Mouse (Mus musculus) hindbrain, embryonic 12.5 days (tissue): ENCODE data around the gene Atl3. TPM values are rescaled to one million over a fixed set of nuclear protein-coding genes. Genes with fewer than 3 reads are reported as not detected.

ENCODE experiments used
- ATAC-seq: fragments of 200-750 bp; cut with Nextera tagmentation; 2 replicates; pipeline ENCODE4 v1.8.0; 2017; ENCODE audit warnings: moderate TSS enrichment; ENCODE audit not compliant: low FRiP score
- H3K27ac ChIP-seq: fragments of 300-500 bp; sonication (generic); 2 replicates; pipeline ENCODE4 v1.5.1; 2016; ENCODE audit warnings: mild to moderate bottlenecking
- H3K27me3 ChIP-seq: fragments of 300-500 bp; sonication (generic); 2 replicates; pipeline ENCODE4 v1.6.1; 2016; ENCODE audit warnings: mild to moderate bottlenecking
- H3K36me3 ChIP-seq: fragments of 300-500 bp; sonication (generic); 2 replicates; pipeline ENCODE4 v1.6.1; 2016; ENCODE audit warnings: mild to moderate bottlenecking
- H3K4me1 ChIP-seq: fragments of 300-500 bp; sonication (generic); 2 replicates; pipeline ENCODE4 v1.6.1; 2016
- H3K4me2 ChIP-seq: fragments of 300-500 bp; sonication (generic); replicated peaks from 2 replicates; pipeline ENCODE4 v1.6.1; 2016; ENCODE audit warnings: mild to moderate bottlenecking
- H3K4me3 ChIP-seq: fragments of 300-500 bp; sonication (generic); 2 replicates; pipeline ENCODE4 v1.5.1; 2016; ENCODE audit warnings: mild to moderate bottlenecking
- H3K9ac ChIP-seq: fragments of 300-500 bp; sonication (generic); 2 replicates; pipeline ENCODE4 v1.6.1; 2016; ENCODE audit warnings: mild to moderate bottlenecking, moderate library complexity
- H3K9me3 ChIP-seq: fragments of 300-500 bp; sonication (generic); replicated peaks from 2 replicates; pipeline ENCODE4 v1.6.1; 2016; ENCODE audit warnings: mild to moderate bottlenecking
- WGBS: fragments of 180-500 bp; shearing (Covaris S2); methylation state at CpG from one replicate; pipeline ENCODE4 v1.1.7; 2016; 5-methylcytosine and 5-hydroxymethylcytosine counted together
- polyA plus RNA-seq: library from polyadenylated mRNA; unstranded; fragments of >200 nt; fragmentation: Nextera tagmentation; extraction: Ambion mirVana; gene quantifications from 2 replicates; pipeline ENCODE4 v1.2.1, GENCODE M21; 2016

The Atl3 gene
- 9.4 and 10.5 TPM in 2 replicates for polyA plus RNA-seq

DNA sequence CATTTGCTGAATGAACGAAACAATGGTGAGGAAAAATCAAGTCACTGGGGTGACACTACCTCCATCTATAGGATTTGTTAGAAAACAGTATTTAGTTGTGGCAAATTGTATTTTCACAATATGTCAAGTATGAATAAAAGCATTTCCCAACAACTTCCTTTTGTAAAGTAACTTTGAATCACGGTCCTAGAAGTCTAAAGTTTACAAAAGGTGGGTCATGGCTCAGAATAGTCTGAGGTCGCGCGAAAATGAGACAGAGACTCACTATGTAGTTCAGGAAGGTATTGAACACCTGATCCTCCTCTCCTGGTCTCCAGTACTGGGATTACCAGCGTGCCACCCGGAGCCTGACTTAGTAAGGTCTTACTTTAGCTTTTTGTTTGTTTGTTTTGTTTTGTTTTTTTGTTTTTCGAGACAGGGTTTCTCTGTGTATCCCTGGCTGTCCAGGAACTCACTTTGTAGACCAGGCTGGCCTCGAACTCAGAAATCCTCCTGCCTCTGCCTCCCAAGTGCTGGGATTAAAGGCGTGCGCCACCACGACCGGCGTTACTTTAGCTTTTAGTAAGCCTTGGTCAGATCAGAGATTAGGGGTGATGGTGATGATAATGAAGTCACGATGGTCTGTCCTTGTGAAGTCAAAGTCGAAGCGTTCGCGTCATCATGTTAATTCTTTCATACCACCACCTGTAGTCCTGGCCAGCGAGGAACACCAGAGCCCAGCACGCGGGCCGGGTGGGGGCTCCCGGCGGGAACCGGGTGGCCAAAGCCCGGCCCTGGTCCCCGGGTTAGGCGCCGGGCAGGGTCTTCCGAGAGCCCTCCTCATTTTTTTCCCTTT, at the start of gene Atl3:
Atl3 (plus strand) TSS at position 689 of the 835 bp plus-strand sequence.
- H3K9me3 ChIP-seq: no peaks in the 10 kb centered on the region
- H3K4me3 ChIP-seq: peak within 1 kb of the TSS; percentile 70
- no peaks in the 10 kb centered on the region for H3K27me3 ChIP-seq
- WGBS: 34% methylated on average over 31 of the region's 31 CpGs
- peak within 1 kb of the TSS; percentile 54 for H3K4me2 ChIP-seq
- H3K4me1 ChIP-seq: peaks cover 4% of the 10 kb centered on the region; the same call in 1 of the 2 replicates
- H3K27ac ChIP-seq: peak within 1 kb of the TSS; percentile 97
- H3K36me3 ChIP-seq: no peaks in the 10 kb centered on the region
- ATAC-seq: no peak
- peak within 1 kb of the TSS; percentile 87 for H3K9ac ChIP-seq

GRCm38 (mm10) chr19:7445105-7445504, 48.7 kb upstream of the Atl3 start:
- no peak for ATAC-seq
- Histone ChIP-seq H3K27me3 (no peaks in the 10 kb centered on the region), H3K4me1 (no peaks in the 10 kb centered on the region; the same call in 1 of the 2 replicates), H3K4me2 (no peak overlapping the region), H3K27ac (no peak overlapping the region), H3K36me3 (no peaks in the 10 kb centered on the region), H3K9ac (no peak overlapping the region), H3K4me3 (no peak overlapping the region), H3K9me3 (no peaks in the 10 kb centered on the region)
- WGBS: 95% methylated on average over 2 of the region's 2 CpGs

DNA sequence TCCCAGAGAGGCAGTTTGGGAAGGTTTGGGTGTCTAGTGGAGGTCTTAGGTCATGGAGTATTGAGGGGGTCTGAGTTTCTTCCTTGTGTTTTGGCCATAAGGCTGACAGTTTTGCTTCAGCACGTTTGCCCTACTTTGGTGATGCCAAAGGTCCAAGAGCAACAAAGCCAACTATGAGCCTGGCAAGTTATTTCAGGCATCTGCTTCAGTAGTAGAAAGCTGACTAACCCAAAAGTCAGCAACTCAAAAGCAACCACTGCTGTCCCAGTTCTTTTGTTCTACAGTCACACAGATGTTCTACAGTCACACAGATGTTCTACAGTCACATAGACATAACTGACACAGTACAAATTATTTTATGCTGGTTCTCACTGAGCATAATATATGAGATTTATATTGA, 48.2 kb upstream of the Atl3 start:
- H3K9ac ChIP-seq: no peak overlapping the region
- no peaks in the 10 kb centered on the region for H3K36me3 ChIP-seq
- 90% methylated on average over 1 of the region's 1 CpGs for WGBS

GRCm38 (mm10) chr19:7456803-7457202, 37.0 kb upstream of the Atl3 start:
- Histone ChIP-seq H3K4me3 (no peak overlapping the region), H3K27me3 (no peaks in the 10 kb centered on the region), H3K9ac (no peak overlapping the region), H3K4me2 (no peak overlapping the region), H3K4me1 (peaks cover 3% of the 10 kb centered on the region; the same call in 1 of the 2 replicates), H3K27ac (no peak overlapping the region), H3K9me3 (no peaks in the 10 kb centered on the region), H3K36me3 (peaks cover 13% of the 10 kb centered on the region; the same call in 1 of the 2 replicates)
- WGBS: 80% methylated on average over 2 of the region's 2 CpGs
- ATAC-seq: no peak

More for the DNA sequence above, 48.2 kb upstream of the Atl3 start:
- no peak for ATAC-seq
- no peak overlapping the region for H3K4me2 ChIP-seq
- no peak overlapping the region for H3K4me3 ChIP-seq
- H3K9me3 ChIP-seq: no peaks in the 10 kb centered on the region
- H3K4me1 ChIP-seq: no peaks in the 10 kb centered on the region; the same call in 1 of the 2 replicates
- no peaks in the 10 kb centered on the region for H3K27me3 ChIP-seq
- no peak overlapping the region for H3K27ac ChIP-seq

GRCm38 (mm10) chr19:7458901-7459300, 34.9 kb upstream of the Atl3 start:
- no peaks in the 10 kb centered on the region for H3K9me3 ChIP-seq
- H3K4me3 ChIP-seq: no peak overlapping the region
- peaks cover 3% of the 10 kb centered on the region; the same call in 1 of the 2 replicates for H3K4me1 ChIP-seq
- H3K27me3 ChIP-seq: no peaks in the 10 kb centered on the region
- peaks cover 13% of the 10 kb centered on the region; the same call in 1 of the 2 replicates for H3K36me3 ChIP-seq
- H3K9ac ChIP-seq: no peak overlapping the region
- ATAC-seq: no peak
- H3K27ac ChIP-seq: no peak overlapping the region
- no peak overlapping the region for H3K4me2 ChIP-seq

DNA sequence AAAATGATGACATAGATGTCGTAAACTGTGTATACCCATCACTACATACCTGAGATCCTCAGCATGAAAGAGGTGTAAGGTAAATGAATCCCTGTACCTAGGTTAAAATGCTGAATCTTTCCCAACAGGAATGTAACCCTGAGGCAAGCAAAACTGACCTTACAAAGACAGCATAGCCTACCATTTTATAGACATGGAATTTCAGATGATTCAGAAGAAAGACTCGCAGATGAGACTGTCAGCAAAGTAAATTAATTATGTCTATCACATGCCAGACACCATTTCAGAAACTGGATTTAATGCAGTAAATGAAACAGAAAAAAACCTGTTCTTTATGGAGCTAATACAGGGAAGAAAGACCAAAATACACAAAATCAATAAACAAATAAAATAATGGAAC, 34.5 kb upstream of the Atl3 start:
- no peak for ATAC-seq
- Histone ChIP-seq H3K27me3 (no peaks in the 10 kb centered on the region), H3K4me1 (peaks cover 3% of the 10 kb centered on the region; the same call in 1 of the 2 replicates), H3K4me2 (no peak overlapping the region), H3K4me3 (no peak overlapping the region), H3K9me3 (no peaks in the 10 kb centered on the region), H3K36me3 (peaks cover 13% of the 10 kb centered on the region; the same call in 1 of the 2 replicates), H3K9ac (no peak overlapping the region), H3K27ac (no peak overlapping the region)
- 91% methylated on average over 2 of the region's 2 CpGs for WGBS

- no peaks in the 10 kb centered on the region for H3K9me3 ChIP-seq
- H3K9ac ChIP-seq: no peak overlapping the region
- H3K4me1 ChIP-seq: no peaks in the 10 kb centered on the region
- H3K4me3 ChIP-seq: no peak overlapping the region
- H3K36me3 ChIP-seq: no peaks in the 10 kb centered on the region
- no peak overlapping the region for H3K27ac ChIP-seq
- H3K27me3 ChIP-seq: no peaks in the 10 kb centered on the region
- no peak for ATAC-seq
- H3K4me2 ChIP-seq: no peak overlapping the region
Observed at GRCm38 (mm10) chr19:7467915-7468314, 25.9 kb upstream of the Atl3 start.

DNA sequence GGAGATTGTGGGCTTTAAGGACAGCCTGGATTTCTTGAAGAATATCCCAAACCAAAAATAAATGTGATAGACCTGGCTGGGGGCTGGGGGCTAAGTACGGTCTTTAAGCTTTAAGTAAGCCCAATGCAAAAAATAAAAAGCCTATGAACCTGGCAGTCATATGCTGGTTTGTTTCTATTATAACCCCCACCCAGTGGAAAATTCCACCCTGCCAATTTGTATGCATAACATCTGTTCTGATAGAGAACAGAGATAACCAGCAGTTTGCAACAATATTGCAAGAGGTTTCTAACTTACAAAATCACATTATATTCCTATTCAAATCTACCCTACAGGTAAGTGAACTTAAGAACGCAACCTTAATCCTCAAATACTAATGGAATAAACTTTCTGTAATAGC, 23.2 kb upstream of the Atl3 start:
- no peak overlapping the region for H3K4me3 ChIP-seq
- 0 out of 2 replicates have a peak, but pooled peaks cover 3% of the 10 kb centered on the region for H3K36me3 ChIP-seq
- H3K9me3 ChIP-seq: no peaks in the 10 kb centered on the region
- WGBS: 96% methylated on average over 2 of the region's 2 CpGs
- H3K9ac ChIP-seq: no peak overlapping the region
- H3K27me3 ChIP-seq: no peaks in the 10 kb centered on the region
- H3K4me2 ChIP-seq: no peak overlapping the region
- no peak for ATAC-seq
- H3K4me1 ChIP-seq: no peaks in the 10 kb centered on the region
- H3K27ac ChIP-seq: no peak overlapping the region

DNA sequence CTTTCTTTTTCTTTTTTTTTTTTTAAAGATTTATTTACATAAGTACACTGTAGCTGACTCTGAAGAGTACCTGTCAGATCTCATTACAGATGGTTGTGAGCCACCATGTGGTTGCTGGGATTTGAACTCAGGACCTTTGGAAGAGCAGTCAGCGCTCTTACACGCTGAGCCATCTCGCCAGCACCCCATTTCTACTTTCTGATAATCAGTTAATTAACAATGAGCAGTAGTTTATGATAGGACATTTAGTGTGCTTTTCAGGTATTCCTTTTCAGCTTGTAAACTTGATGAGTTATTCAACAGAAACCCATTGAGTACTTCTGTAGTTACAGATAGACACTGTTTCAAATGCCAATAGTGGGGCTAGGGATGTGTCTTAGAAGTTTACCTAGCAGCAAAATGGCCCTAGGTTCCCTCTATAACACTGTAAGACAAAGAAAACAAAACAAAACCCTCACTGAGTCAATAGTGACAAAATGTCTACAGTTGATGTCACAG, 14.0 kb upstream of the Atl3 start:
- H3K4me1 ChIP-seq: peaks cover 13% of the 10 kb centered on the region
- no peaks in the 10 kb centered on the region for H3K9me3 ChIP-seq

DNA sequence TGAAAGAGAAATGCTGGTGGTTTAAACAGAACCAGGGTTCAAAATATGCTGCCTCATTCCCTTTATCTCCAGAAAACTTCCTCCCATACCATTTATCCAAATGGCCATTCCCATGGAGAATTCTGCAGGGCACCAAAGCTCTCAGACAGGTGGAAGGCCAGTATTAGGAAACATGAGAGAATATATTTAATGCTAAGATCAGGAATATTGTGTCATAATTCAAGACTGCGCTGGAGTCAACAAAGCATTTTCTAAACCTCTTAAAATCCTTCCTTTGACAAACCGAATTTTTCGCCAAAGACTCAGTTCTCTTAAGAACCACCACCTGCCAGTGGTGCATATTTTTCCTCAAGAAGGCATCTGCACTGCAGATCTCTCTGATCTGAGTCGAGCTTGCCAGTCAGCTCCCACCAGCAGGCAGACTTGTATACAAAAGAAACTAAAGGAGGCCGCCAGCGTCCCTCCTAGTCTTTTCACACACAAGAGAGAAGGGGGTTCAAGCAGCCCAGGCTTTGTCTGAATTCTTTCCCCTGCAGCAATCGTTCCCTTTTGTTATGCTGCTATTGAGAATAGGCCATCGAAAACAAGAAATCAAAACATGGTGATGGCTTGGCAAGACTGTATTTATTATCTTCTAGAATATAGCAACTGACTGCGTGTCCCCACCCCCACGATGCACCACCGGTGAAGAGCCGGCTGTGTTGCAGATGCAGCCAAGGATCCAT, 12.1 kb upstream of the Atl3 start:
- peak overlapping the region; percentile 99 for H3K9ac ChIP-seq
- 4% methylated on average over 12 of the region's 12 CpGs for WGBS
- H3K36me3 ChIP-seq: 0 out of 2 replicates have a peak, but pooled peaks cover 5% of the 10 kb centered on the region
- H3K4me1 ChIP-seq: peaks cover 13% of the 10 kb centered on the region
- H3K4me3 ChIP-seq: peak overlapping the region; percentile 99
- H3K27ac ChIP-seq: peak overlapping the region; percentile 100
- no peaks in the 10 kb centered on the region for H3K9me3 ChIP-seq
- no peaks in the 10 kb centered on the region for H3K27me3 ChIP-seq
- ATAC-seq: peak; percentile 11; the same call in 1 of the 2 replicates
- peak overlapping the region; percentile 61 for H3K4me2 ChIP-seq

More for the DNA sequence above, 14.0 kb upstream of the Atl3 start:
- Histone ChIP-seq H3K27me3 (no peaks in the 10 kb centered on the region), H3K4me2 (peak overlapping the region; percentile 61), H3K27ac (no peak overlapping the region), H3K36me3 (0 out of 2 replicates have a peak, but pooled peaks cover 5% of the 10 kb centered on the region), H3K9ac (no peak overlapping the region), H3K4me3 (no peak overlapping the region)
- no peak for ATAC-seq
- WGBS: 96% methylated on average over 3 of the region's 3 CpGs

DNA sequence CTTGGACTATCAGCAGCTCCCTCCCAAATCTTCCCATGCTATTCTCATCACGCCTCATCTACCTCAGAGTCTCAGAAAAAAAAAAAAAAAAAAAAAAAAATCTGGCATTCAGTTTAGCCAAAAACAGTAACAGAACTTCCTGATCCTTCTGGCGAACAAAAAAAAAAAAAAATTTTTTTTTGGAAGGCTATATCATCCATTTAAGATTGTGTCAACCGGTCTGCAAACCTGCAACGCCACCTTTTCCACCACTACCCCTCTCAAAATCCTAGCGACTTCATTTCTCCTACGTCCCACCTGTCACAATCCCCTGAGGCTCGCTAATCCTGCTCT, 11.6 kb upstream of the Atl3 start:
- WGBS: 0% methylated on average over 7 of the region's 7 CpGs
- Histone ChIP-seq H3K9ac (peak overlapping the region; percentile 99), H3K4me1 (peaks cover 10% of the 10 kb centered on the region), H3K27ac (peak overlapping the region; percentile 100), H3K4me2 (peak overlapping the region; percentile 61), H3K4me3 (peak overlapping the region; percentile 99), H3K9me3 (no peaks in the 10 kb centered on the region), H3K27me3 (no peaks in the 10 kb centered on the region), H3K36me3 (0 out of 2 replicates have a peak, but pooled peaks cover under 1% of the 10 kb centered on the region)
- no peak for ATAC-seq
